Mouse (Mus musculus) E14TG2a.4 (cell line): ENCODE measurements around the gene Dusp8.

ENCODE experiments used
- H3K27me3 ChIP-seq: 2 replicates; pipeline ENCODE4 v1.6.1; 2014; ENCODE audit warnings: low read length, control low read depth; ENCODE audit not compliant: insufficient read depth
- H3K36me3 ChIP-seq: 2 replicates; pipeline ENCODE4 v1.6.1; 2014; ENCODE audit warnings: low read length, control low read depth; ENCODE audit not compliant: insufficient read depth
- H3K4me1 ChIP-seq: replicated peaks from 2 replicates; pipeline ENCODE4 v1.6.1; 2014; ENCODE audit warnings: low read depth, low read length, control low read depth
- H3K4me3 ChIP-seq: replicated peaks from 2 replicates; pipeline ENCODE4 v1.5.1; 2014; ENCODE audit warnings: mild to moderate bottlenecking, low read length
- H3K9me3 ChIP-seq: 2 replicates; pipeline ENCODE4 v1.6.1; 2014; ENCODE audit warnings: low read length, control low read depth
- CTCF ChIP-seq: conservative IDR thresholded peaks from 2 replicates; pipeline ENCODE4 v1.5.1; 2014; ENCODE audit warnings: low read length
- NANOG ChIP-seq: IDR thresholded peaks from 2 replicates; pipeline ENCODE4 v1.6.1; 2014; ENCODE audit warnings: borderline replicate concordance, low read length, mixed read lengths
- POU5F1 ChIP-seq: IDR thresholded peaks from 2 replicates; pipeline ENCODE4 v1.6.1; 2014; ENCODE audit warnings: low read length, borderline replicate concordance

The Dusp8 gene

GRCm38 (mm10) chr7:142037553-142038170 is 58.0 kb downstream of the Dusp8 start:
- Histone ChIP-seq H3K4me1 (peaks cover 11% of the 10 kb centered on the region), H3K27me3 (no peaks in the 10 kb centered on the region), H3K36me3 (peaks cover 6% of the 10 kb centered on the region; the same call in 1 of the 2 replicates), H3K4me3 (no peak overlapping the region), H3K9me3 (no peaks in the 10 kb centered on the region)
- TF ChIP-seq NANOG: no peak
- TF ChIP-seq POU5F1: no peak
- TF ChIP-seq CTCF: peak; percentile 88

- Histone ChIP-seq H3K36me3 (peaks cover 6% of the 10 kb centered on the region; the same call in 1 of the 2 replicates), H3K9me3 (no peaks in the 10 kb centered on the region), H3K4me1 (peaks cover 11% of the 10 kb centered on the region), H3K4me3 (no peak overlapping the region), H3K27me3 (no peaks in the 10 kb centered on the region)
- no peak for TF ChIP-seq CTCF
- no peak for TF ChIP-seq NANOG
- no peak for TF ChIP-seq POU5F1
These were observed 60.4 kb downstream of the Dusp8 start for GRCm38 (mm10) chr7:142035048-142035811.

GRCm38 (mm10) chr7:142034198-142034597 is 61.4 kb downstream of the Dusp8 start:
- Histone ChIP-seq H3K4me3 (no peak overlapping the region), H3K4me1 (peaks cover 11% of the 10 kb centered on the region), H3K36me3 (peaks cover 6% of the 10 kb centered on the region; the same call in 1 of the 2 replicates), H3K27me3 (no peaks in the 10 kb centered on the region), H3K9me3 (no peaks in the 10 kb centered on the region)
- TF ChIP-seq CTCF: no peak

GRCm38 (mm10) chr7:142030073-142030472 is 65.6 kb downstream of the Dusp8 start:
- TF ChIP-seq CTCF (no peak), POU5F1 (no peak), NANOG (no peak)
- H3K4me1 ChIP-seq: peaks cover 29% of the 10 kb centered on the region
- H3K9me3 ChIP-seq: no peaks in the 10 kb centered on the region
- H3K4me3 ChIP-seq: no peak overlapping the region
- peaks cover 3% of the 10 kb centered on the region; the same call in 1 of the 2 replicates for H3K36me3 ChIP-seq
- H3K27me3 ChIP-seq: no peaks in the 10 kb centered on the region
